Mouse (Mus musculus) hindbrain, postnatal 0 days (tissue): Measurements from ENCODE around the gene Znhit1. TPM values are rescaled to one million over a fixed set of nuclear protein-coding genes. Genes with fewer than 3 reads are reported as not detected.

ENCODE experiments used
- ATAC-seq: fragments of 200-750 bp; cut with Nextera tagmentation; 2 replicates; pipeline ENCODE4 v1.8.0; 2017; ENCODE audit warnings: mild to moderate bottlenecking, moderate TSS enrichment, moderate library complexity
- DNase-seq: peaks from one replicate; pipeline ENCODE4 v3.0.0-alpha.2; 2015; ENCODE audit warnings: low spot score
- H3K27ac ChIP-seq: fragments of 300-500 bp; sonication (generic); 2 replicates; pipeline ENCODE4 v1.5.1; 2014; ENCODE audit warnings: mild to moderate bottlenecking
- H3K27me3 ChIP-seq: fragments of 300-500 bp; sonication (generic); 2 replicates; pipeline ENCODE4 v1.6.1; 2014; ENCODE audit warnings: low read length, mixed read lengths; ENCODE audit not compliant: insufficient read depth
- H3K36me3 ChIP-seq: fragments of 300-500 bp; sonication (generic); 2 replicates; pipeline ENCODE4 v1.6.1; 2014; ENCODE audit warnings: low read length, mixed read lengths; ENCODE audit not compliant: insufficient read depth
- H3K4me1 ChIP-seq: fragments of 300-500 bp; sonication (generic); 2 replicates; pipeline ENCODE4 v1.6.1; 2014; ENCODE audit warnings: antibody characterized with exemption, low read length, mixed read lengths; ENCODE audit not compliant: insufficient read depth
- H3K4me2 ChIP-seq: fragments of 300-500 bp; sonication (generic); 2 replicates; pipeline ENCODE4 v1.6.1; 2014; ENCODE audit warnings: low read depth, mild to moderate bottlenecking, low read length, moderate library complexity, mixed read lengths
- H3K4me3 ChIP-seq: fragments of 300-500 bp; sonication (generic); 2 replicates; pipeline ENCODE4 v1.5.1; 2014; ENCODE audit warnings: low read length
- H3K9ac ChIP-seq: fragments of 300-500 bp; sonication (generic); replicated peaks from 2 replicates; pipeline ENCODE4 v1.6.1; 2014; ENCODE audit warnings: mild to moderate bottlenecking, low read length, moderate library complexity, mixed read lengths
- H3K9me3 ChIP-seq: fragments of 300-500 bp; sonication (generic); 2 replicates; pipeline ENCODE4 v1.6.1; 2016; ENCODE audit warnings: low read length, mixed read lengths
- CTCF ChIP-seq: IDR thresholded peaks from 2 replicates; pipeline ENCODE4 v1.5.1; 2016; ENCODE audit warnings: antibody characterized with exemption, control low read depth, low read depth
- WGBS: fragments of 180-500 bp; shearing (Covaris S2); extraction: QIAGEN DNeasy Blood & Tissue Kit; methylation state at CpG from one replicate; pipeline ENCODE4 v1.1.7; 2014; 5-methylcytosine and 5-hydroxymethylcytosine counted together
- polyA plus RNA-seq: library from polyadenylated mRNA; unstranded; fragments of >200 nt; fragmentation: Nextera tagmentation; extraction: Ambion mirVana; gene quantifications from 2 replicates; pipeline ENCODE4 v1.2.1, GENCODE M21; 2015
- total RNA-seq: library from RNA; depleted of rRNA; stranded (reverse); fragments of >200 nt; gene quantifications from 2 replicates; pipeline ENCODE4 v1.2.3, GENCODE M21; 2014

Gene Znhit1
- total and polyA plus RNA-seq, 2 experiments from 2014 or later: 68.1 to 140 TPM

DNA sequence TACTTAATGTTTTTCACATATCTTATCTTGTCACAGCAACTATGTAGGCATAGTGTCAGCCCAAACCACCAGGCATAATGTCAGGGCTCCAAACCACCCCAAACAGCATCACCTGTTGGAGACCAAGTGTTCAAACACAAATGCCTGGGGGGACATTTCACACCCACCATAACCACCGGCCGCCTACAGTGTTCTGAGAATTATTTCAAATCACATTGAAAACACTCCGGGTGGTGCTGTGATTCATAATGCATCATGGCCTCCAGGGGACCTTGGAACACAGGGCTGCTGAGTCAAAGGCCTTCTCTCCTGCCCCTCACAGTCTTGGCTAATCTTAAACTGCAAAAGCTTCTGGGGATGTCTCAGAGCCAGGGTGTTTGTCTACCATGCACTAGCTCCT is 28.1 kb upstream of the Znhit1 start:
- no peaks in the 10 kb centered on the region for H3K36me3 ChIP-seq
- WGBS: 89% methylated on average over 3 of the region's 3 CpGs

GRCm38 (mm10) chr5:137012401-137012950 is 24.7 kb upstream of the Znhit1 start:
- DNase-seq (no peak), ATAC-seq (no peak)
- no peaks in the 10 kb centered on the region for H3K27me3 ChIP-seq
- H3K4me2 ChIP-seq: no peak overlapping the region
- H3K9ac ChIP-seq: no peak overlapping the region
- WGBS: 75% methylated on average over 15 of the region's 15 CpGs
- no peaks in the 10 kb centered on the region for H3K4me1 ChIP-seq
- no peak for TF ChIP-seq CTCF
- H3K9me3 ChIP-seq: no peaks in the 10 kb centered on the region
- H3K4me3 ChIP-seq: no peak overlapping the region
- no peaks in the 10 kb centered on the region for H3K36me3 ChIP-seq
- no peak overlapping the region for H3K27ac ChIP-seq

More for the DNA sequence above, 28.1 kb upstream of the Znhit1 start:
- Histone ChIP-seq H3K9me3 (no peaks in the 10 kb centered on the region), H3K27me3 (no peaks in the 10 kb centered on the region), H3K4me3 (no peak overlapping the region), H3K4me2 (no peak overlapping the region), H3K27ac (no peak overlapping the region), H3K4me1 (no peaks in the 10 kb centered on the region), H3K9ac (no peak overlapping the region)
- ATAC-seq: no peak
- no peak for DNase-seq
- no peak for TF ChIP-seq CTCF

- TF ChIP-seq CTCF: peak; percentile 70
- Histone ChIP-seq H3K4me3 (no peak overlapping the region), H3K4me2 (no peak overlapping the region), H3K27me3 (no peaks in the 10 kb centered on the region), H3K9me3 (no peaks in the 10 kb centered on the region), H3K36me3 (no peaks in the 10 kb centered on the region), H3K9ac (no peak overlapping the region), H3K4me1 (no peaks in the 10 kb centered on the region), H3K27ac (no peak overlapping the region)
- ATAC-seq (no peak; the same call in 1 of the 2 replicates), DNase-seq (peak; percentile 70)
- WGBS: 31% methylated on average over 3 of the region's 3 CpGs
Measured at GRCm38 (mm10) chr5:137009988-137010387, 22.2 kb upstream of the Znhit1 start.

DNA sequence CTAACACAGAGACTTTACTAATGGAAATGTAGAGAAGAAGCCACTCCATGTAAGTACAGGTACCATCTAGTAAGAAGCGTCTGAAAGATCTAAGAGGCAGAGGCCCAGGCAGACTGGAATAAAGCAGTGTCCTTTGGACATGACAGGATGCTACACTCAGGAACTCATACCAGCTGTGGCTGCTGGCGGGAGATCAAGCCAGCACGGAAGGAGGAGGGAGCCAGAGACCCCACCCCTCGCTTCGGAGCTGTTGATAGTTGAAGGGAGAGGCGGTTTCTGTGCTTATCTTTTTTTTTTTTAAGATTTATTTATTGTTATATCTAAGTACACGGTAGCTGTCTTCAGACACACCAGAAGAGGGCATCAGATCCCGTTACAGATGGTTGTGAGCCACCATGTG is 19.5 kb upstream of the Znhit1 start:
- no peak for DNase-seq
- Histone ChIP-seq H3K4me2 (no peak overlapping the region), H3K9ac (no peak overlapping the region), H3K4me3 (no peak overlapping the region), H3K27ac (no peak overlapping the region), H3K4me1 (no peaks in the 10 kb centered on the region), H3K27me3 (no peaks in the 10 kb centered on the region), H3K36me3 (no peaks in the 10 kb centered on the region), H3K9me3 (no peaks in the 10 kb centered on the region)
- ATAC-seq: no peak
- TF ChIP-seq CTCF: no peak
- WGBS: 56% methylated on average over 8 of the region's 8 CpGs

GRCm38 (mm10) chr5:137000612-137001011 is 12.8 kb upstream of the Znhit1 start:
- WGBS: 88% methylated on average over 2 of the region's 2 CpGs
- ATAC-seq: no peak
- Histone ChIP-seq H3K4me2 (no peak overlapping the region), H3K4me1 (no peaks in the 10 kb centered on the region), H3K36me3 (0 out of 2 replicates have a peak, but pooled peaks cover under 1% of the 10 kb centered on the region), H3K4me3 (no peak overlapping the region), H3K27ac (no peak overlapping the region), H3K9ac (no peak overlapping the region), H3K9me3 (no peaks in the 10 kb centered on the region), H3K27me3 (no peaks in the 10 kb centered on the region)
- peak; percentile 31 for DNase-seq
- TF ChIP-seq CTCF: no peak

- no peaks in the 10 kb centered on the region for H3K4me1 ChIP-seq
- no peak for TF ChIP-seq CTCF
- no peak overlapping the region for H3K9ac ChIP-seq
- no peak overlapping the region for H3K4me3 ChIP-seq
- WGBS: 76% methylated on average over 4 of the region's 5 CpGs
- no peaks in the 10 kb centered on the region for H3K27me3 ChIP-seq
- no peak overlapping the region for H3K27ac ChIP-seq
- DNase-seq (no peak), ATAC-seq (no peak)
- no peaks in the 10 kb centered on the region for H3K9me3 ChIP-seq
- peaks cover 13% of the 10 kb centered on the region for H3K36me3 ChIP-seq
- no peak overlapping the region for H3K4me2 ChIP-seq
Measured at GRCm38 (mm10) chr5:136999449-136999848, 11.6 kb upstream of the Znhit1 start.

DNA sequence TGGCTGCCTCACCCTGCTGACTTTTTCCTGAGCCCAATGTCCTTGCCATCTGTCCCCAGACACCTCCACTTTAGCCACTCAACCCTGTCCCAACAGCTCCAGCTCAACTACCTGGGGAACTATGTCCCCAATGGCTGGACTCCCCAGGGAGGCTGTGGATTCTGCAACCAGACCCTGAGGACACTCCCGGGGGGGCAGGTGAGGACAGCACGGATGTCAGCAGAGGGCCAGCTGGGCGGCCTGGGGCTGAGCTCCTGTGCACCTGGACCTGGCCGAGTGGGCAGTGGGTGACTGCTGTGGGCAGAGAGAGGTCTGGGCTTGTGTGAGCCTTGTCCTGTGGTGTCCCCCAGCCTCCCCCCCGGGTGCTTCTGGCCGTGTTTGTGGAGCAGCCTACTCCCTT is 2.0 kb upstream of the Znhit1 start:
- DNase-seq: no peak

More for the DNA sequence above, 2.0 kb upstream of the Znhit1 start:
- Histone ChIP-seq H3K4me2 (no peak overlapping the region), H3K4me3 (no peak overlapping the region), H3K9me3 (no peaks in the 10 kb centered on the region), H3K36me3 (peaks cover 43% of the 10 kb centered on the region), H3K4me1 (peaks cover 7% of the 10 kb centered on the region; the same call in 1 of the 2 replicates), H3K27ac (no peak overlapping the region), H3K27me3 (no peaks in the 10 kb centered on the region), H3K9ac (no peak overlapping the region)
- ATAC-seq: no peak
- 97% methylated on average over 6 of the region's 6 CpGs for WGBS
- TF ChIP-seq CTCF: no peak
